Mouse (Mus musculus): ENCODE results near the gene Rabl6. TPM values are rescaled to one million over a fixed set of nuclear protein-coding genes. Genes with fewer than 3 reads are reported as not detected.

Gene Rabl6
- polyA plus RNA-seq, 1 experiment from 2014 or later = 77.1 TPM

- H3K27me3 ChIP-seq (replicated peaks; ENCODE audit: low read depth, poor library complexity, severe bottlenecking) = no peaks in the 10 kb centered on the region
- H3K4me1 ChIP-seq = peaks cover 21% of the 10 kb centered on the region
- peak; percentile 99 for DNase-seq (ENCODE audit: low spot score)
- H3K27ac ChIP-seq (replicated peaks) = peak within 1 kb of the TSS; percentile 91
- H3K4me3 ChIP-seq = peak within 1 kb of the TSS; percentile 60
- peaks cover 15% of the 10 kb centered on the region; the same call in 1 of the 2 replicates for H3K36me3 ChIP-seq (replicated peaks)
- WGBS = 3% methylated on average over 48 of the region's 48 CpGs
- H3K9me3 ChIP-seq = no peaks in the 10 kb centered on the region
Measured at GRCm38 (mm10) chr2:25546811-25547491, 61.4 kb downstream of the Rabl6 start, which contains the start of gene Traf2. Gene Traf2 (minus strand): TSS chr2:25546940.

GRCm38 (mm10) chr2:25545996-25546810 lies 62.1 kb downstream of the Rabl6 start:
- Histone ChIP-seq H3K27ac (replicated peaks) (peak overlapping the region; percentile 91), H3K4me3 (peak overlapping the region; percentile 60), H3K4me1 (peaks cover 25% of the 10 kb centered on the region), H3K36me3 (replicated peaks) (peaks cover 15% of the 10 kb centered on the region; the same call in 1 of the 2 replicates), H3K9me3 (no peaks in the 10 kb centered on the region), H3K27me3 (replicated peaks; ENCODE audit: low read depth, poor library complexity, severe bottlenecking) (no peaks in the 10 kb centered on the region)
- DNase-seq (ENCODE audit: low spot score) = no peak
- WGBS = 10% methylated on average over 43 of the region's 43 CpGs

GRCm38 (mm10) chr2:25541644-25542367 lies 66.5 kb downstream of the Rabl6 start:
- DNase-seq (ENCODE audit: low spot score) = no peak
- H3K9me3 ChIP-seq = no peaks in the 10 kb centered on the region
- no peak overlapping the region for H3K4me3 ChIP-seq
- H3K36me3 ChIP-seq (replicated peaks) = peaks cover 54% of the 10 kb centered on the region
- H3K27ac ChIP-seq (replicated peaks) = no peak overlapping the region
- H3K27me3 ChIP-seq (replicated peaks; ENCODE audit: low read depth, poor library complexity, severe bottlenecking) = no peaks in the 10 kb centered on the region
- WGBS = 88% methylated on average over 10 of the region's 10 CpGs
- peaks cover 21% of the 10 kb centered on the region for H3K4me1 ChIP-seq

- peaks cover 66% of the 10 kb centered on the region for H3K36me3 ChIP-seq (replicated peaks)
- H3K27ac ChIP-seq (replicated peaks) = no peak overlapping the region
- 92% methylated on average over 4 of the region's 4 CpGs for WGBS
- no peak overlapping the region for H3K4me3 ChIP-seq
- DNase-seq (ENCODE audit: low spot score) = no peak
- no peaks in the 10 kb centered on the region for H3K27me3 ChIP-seq (replicated peaks; ENCODE audit: low read depth, poor library complexity, severe bottlenecking)
- H3K9me3 ChIP-seq = no peaks in the 10 kb centered on the region
- H3K4me1 ChIP-seq = peaks cover 15% of the 10 kb centered on the region
Measured at GRCm38 (mm10) chr2:25540541-25540948, 67.8 kb downstream of the Rabl6 start.

GRCm38 (mm10) chr2:25536531-25536930 lies 71.8 kb downstream of the Rabl6 start:
- no peaks in the 10 kb centered on the region; the same call in 1 of the 2 replicates for H3K4me1 ChIP-seq
- no peak for DNase-seq (ENCODE audit: low spot score)
- H3K4me3 ChIP-seq = no peak overlapping the region
- 92% methylated on average over 8 of the region's 8 CpGs for WGBS
- H3K9me3 ChIP-seq = no peaks in the 10 kb centered on the region
- H3K27ac ChIP-seq (replicated peaks) = no peak overlapping the region
- H3K27me3 ChIP-seq (replicated peaks; ENCODE audit: low read depth, poor library complexity, severe bottlenecking) = no peaks in the 10 kb centered on the region
- peaks cover 92% of the 10 kb centered on the region for H3K36me3 ChIP-seq (replicated peaks)

GRCm38 (mm10) chr2:25534866-25535182 lies 73.5 kb downstream of the Rabl6 start:
- Histone ChIP-seq H3K4me1 (no peaks in the 10 kb centered on the region), H3K9me3 (no peaks in the 10 kb centered on the region), H3K36me3 (replicated peaks) (peaks cover 99% of the 10 kb centered on the region), H3K27me3 (replicated peaks; ENCODE audit: low read depth, poor library complexity, severe bottlenecking) (no peaks in the 10 kb centered on the region), H3K27ac (replicated peaks) (no peak overlapping the region), H3K4me3 (no peak overlapping the region)
- 96% methylated on average over 2 of the region's 2 CpGs for WGBS
- DNase-seq (ENCODE audit: low spot score) = no peak

GRCm38 (mm10) chr2:25534178-25534865 lies 74.0 kb downstream of the Rabl6 start:
- DNase-seq (ENCODE audit: low spot score) = no peak
- H3K27ac ChIP-seq (replicated peaks) = no peak overlapping the region
- 86% methylated on average over 3 of the region's 3 CpGs for WGBS
- H3K4me1 ChIP-seq = no peaks in the 10 kb centered on the region
- H3K9me3 ChIP-seq = no peaks in the 10 kb centered on the region
- H3K4me3 ChIP-seq = no peak overlapping the region
- peaks cover 99% of the 10 kb centered on the region for H3K36me3 ChIP-seq (replicated peaks)
- no peaks in the 10 kb centered on the region for H3K27me3 ChIP-seq (replicated peaks; ENCODE audit: low read depth, poor library complexity, severe bottlenecking)

GRCm38 (mm10) chr2:25533707-25534106 lies 74.6 kb downstream of the Rabl6 start:
- no peak for DNase-seq (ENCODE audit: low spot score)
- no peaks in the 10 kb centered on the region for H3K4me1 ChIP-seq
- peaks cover 100% of the 10 kb centered on the region for H3K36me3 ChIP-seq (replicated peaks)
- no peak overlapping the region for H3K27ac ChIP-seq (replicated peaks)
- no peaks in the 10 kb centered on the region for H3K9me3 ChIP-seq
- H3K4me3 ChIP-seq = no peak overlapping the region
- WGBS = 89% methylated on average over 2 of the region's 2 CpGs
- H3K27me3 ChIP-seq (replicated peaks; ENCODE audit: low read depth, poor library complexity, severe bottlenecking) = no peaks in the 10 kb centered on the region

Other genes with a start within 250 kb of the Rabl6 start
- gene Uap1l1, start 242.8 kb downstream of the Rabl6 start, polyA plus RNA-seq (2016; fragmentation: Nextera tagmentation; extraction: Ambion mirVana) = 8.5 and 11.4 TPM in 2 replicates
- 73.6 and 74.6 TPM in 2 replicates for gene Sapcd2, start 236.2 kb downstream of the Rabl6 start, polyA plus RNA-seq (2016; fragmentation: Nextera tagmentation; extraction: Ambion mirVana)
- 0.14 TPM in 1 of 2 replicates, not detected in the other for gene Entpd2, start 212.6 kb downstream of the Rabl6 start, polyA plus RNA-seq (2016; fragmentation: Nextera tagmentation; extraction: Ambion mirVana)
- gene Npdc1, start 209.2 kb downstream of the Rabl6 start, polyA plus RNA-seq (2016; fragmentation: Nextera tagmentation; extraction: Ambion mirVana) = 38.3 and 40.3 TPM in 2 replicates
- not detected in 2 replicates for gene Fut7, start 185.3 kb downstream of the Rabl6 start, polyA plus RNA-seq (2016; fragmentation: Nextera tagmentation; extraction: Ambion mirVana)
- gene Abca2, start 179.8 kb downstream of the Rabl6 start, polyA plus RNA-seq (2016; fragmentation: Nextera tagmentation; extraction: Ambion mirVana) = 4.3 and 5.6 TPM in 2 replicates
- gene Clic3, start 151.7 kb downstream of the Rabl6 start, polyA plus RNA-seq (2016; fragmentation: Nextera tagmentation; extraction: Ambion mirVana) = 0.60 and 1.4 TPM in 2 replicates
- gene Paxx, start 147.4 kb downstream of the Rabl6 start, polyA plus RNA-seq (2016; fragmentation: Nextera tagmentation; extraction: Ambion mirVana) = 15.8 and 16.0 TPM in 2 replicates
- gene Ptgds, start 138.5 kb downstream of the Rabl6 start, polyA plus RNA-seq (2016; fragmentation: Nextera tagmentation; extraction: Ambion mirVana) = 0.18 TPM in 1 of 2 replicates, not detected in the other
- gene Lcn12, start 114.6 kb downstream of the Rabl6 start, polyA plus RNA-seq (2016; fragmentation: Nextera tagmentation; extraction: Ambion mirVana) = not detected in 2 replicates
- gene Fbxw5, start 107.8 kb downstream of the Rabl6 start, polyA plus RNA-seq (2016; fragmentation: Nextera tagmentation; extraction: Ambion mirVana) = 87.9 and 92.2 TPM in 2 replicates
- 6.1 and 6.7 TPM in 2 replicates for gene C8g, start 106.8 kb downstream of the Rabl6 start, polyA plus RNA-seq (2016; fragmentation: Nextera tagmentation; extraction: Ambion mirVana)
- gene Traf2, start 61.6 kb downstream of the Rabl6 start, polyA plus RNA-seq (2016; fragmentation: Nextera tagmentation; extraction: Ambion mirVana) = 39.9 and 40.1 TPM in 2 replicates
- gene Edf1, start 50.7 kb downstream of the Rabl6 start, polyA plus RNA-seq (2016; fragmentation: Nextera tagmentation; extraction: Ambion mirVana) = 310 and 316 TPM in 2 replicates
- gene Mamdc4, start 33.7 kb downstream of the Rabl6 start, polyA plus RNA-seq (2016; fragmentation: Nextera tagmentation; extraction: Ambion mirVana) = 1.9 and 7.7 TPM in 2 replicates
- gene Phpt1, start 33.3 kb downstream of the Rabl6 start, polyA plus RNA-seq (2016; fragmentation: Nextera tagmentation; extraction: Ambion mirVana) = 146 and 155 TPM in 2 replicates
- 0.05 and 0.16 TPM in 2 replicates for gene Ajm1, start 26.8 kb downstream of the Rabl6 start, polyA plus RNA-seq (2016; fragmentation: Nextera tagmentation; extraction: Ambion mirVana)
- 0.10 and 0.11 TPM in 2 replicates for gene Ccdc183, start 9.2 kb upstream of the Rabl6 start, polyA plus RNA-seq (2016; fragmentation: Nextera tagmentation; extraction: Ambion mirVana)
- gene Tmem141, start 13.5 kb upstream of the Rabl6 start, polyA plus RNA-seq (2016; fragmentation: Nextera tagmentation; extraction: Ambion mirVana) = 16.6 and 17.2 TPM in 2 replicates
- gene Fcna, start 19.5 kb upstream of the Rabl6 start, polyA plus RNA-seq (2016; fragmentation: Nextera tagmentation; extraction: Ambion mirVana) = 0.49 and 0.57 TPM in 2 replicates
- gene Lcn8, start 44.6 kb upstream of the Rabl6 start, polyA plus RNA-seq (2016; fragmentation: Nextera tagmentation; extraction: Ambion mirVana) = 0.24 TPM in 1 of 2 replicates, not detected in the other
- not detected in 2 replicates for gene Lcn5, start 49.4 kb upstream of the Rabl6 start, polyA plus RNA-seq (2016; fragmentation: Nextera tagmentation; extraction: Ambion mirVana)
- gene Lcn6, start 68.3 kb upstream of the Rabl6 start, polyA plus RNA-seq (2016; fragmentation: Nextera tagmentation; extraction: Ambion mirVana) = not detected in 2 replicates
- not detected in 2 replicates for gene Lcn10, start 74.2 kb upstream of the Rabl6 start, polyA plus RNA-seq (2016; fragmentation: Nextera tagmentation; extraction: Ambion mirVana)
- not detected in 2 replicates for gene Obp2a, start 91.5 kb upstream of the Rabl6 start, polyA plus RNA-seq (2016; fragmentation: Nextera tagmentation; extraction: Ambion mirVana)
- 80.3 and 82.0 TPM in 2 replicates for gene Bmyc, start 98.2 kb upstream of the Rabl6 start, polyA plus RNA-seq (2016; fragmentation: Nextera tagmentation; extraction: Ambion mirVana)
- not detected in 2 replicates for gene Obp2b, start 128.5 kb upstream of the Rabl6 start, polyA plus RNA-seq (2016; fragmentation: Nextera tagmentation; extraction: Ambion mirVana)
- gene Lcn3, start 157.0 kb upstream of the Rabl6 start, polyA plus RNA-seq (2016; fragmentation: Nextera tagmentation; extraction: Ambion mirVana) = not detected in 2 replicates
- gene Lcn11, start 168.5 kb upstream of the Rabl6 start, polyA plus RNA-seq (2016; fragmentation: Nextera tagmentation; extraction: Ambion mirVana) = not detected in 2 replicates
- gene Gm13539, start 173.7 kb upstream of the Rabl6 start, polyA plus RNA-seq (2016; fragmentation: Nextera tagmentation; extraction: Ambion mirVana) = not detected in 2 replicates
- not detected in 2 replicates for gene Glt6d1, start 207.3 kb upstream of the Rabl6 start, polyA plus RNA-seq (2016; fragmentation: Nextera tagmentation; extraction: Ambion mirVana)
- not detected in 2 replicates for gene Lcn9, start 214.6 kb upstream of the Rabl6 start, polyA plus RNA-seq (2016; fragmentation: Nextera tagmentation; extraction: Ambion mirVana)
- not detected in 2 replicates for gene Sohlh1, start 238.7 kb upstream of the Rabl6 start, polyA plus RNA-seq (2016; fragmentation: Nextera tagmentation; extraction: Ambion mirVana)

Measured in embryonic facial prominence, embryonic 10.5 days (tissue).